Mouse (Mus musculus): Measurements from ENCODE around the gene Fam83d. TPM values are rescaled to one million over a fixed set of nuclear protein-coding genes. Genes with fewer than 3 reads are reported as not detected.

The Fam83d gene
- total and polyA plus RNA-seq, 3 experiments: 12.2 to 19.8 (median 15.5) TPM

- Histone ChIP-seq H3K27ac (ENCODE audit: insufficient read depth, low read depth) (no peak overlapping the region), H3K4me3 (replicated peaks in 1 of 3; ENCODE audit: low read depth in 2 of 3, low read length in 2 of 3, poor library complexity in 1 of 3) (no peak overlapping the region), H3K4me2 (ENCODE audit: insufficient read depth, low read depth, poor library complexity, severe bottlenecking) (no peak overlapping the region), H3K79me2 (replicated peaks; ENCODE audit: control insufficient read depth, extremely low read depth, insufficient read depth, poor library complexity, severe bottlenecking) (no peaks in the 10 kb centered on the region), H3K36me3 (replicated peaks in 1 of 2; ENCODE audit: control insufficient read depth in 1 of 2, insufficient read depth in 1 of 2, low read length in 1 of 2) (peaks cover 87 to 98% of the 10 kb centered on the region in 2 experiments), H3K4me1 (ENCODE audit: control insufficient read depth in 1 of 2, insufficient read depth in 2 of 2) (peaks cover 4 to 30% of the 10 kb centered on the region in 2 experiments), H3K9ac (ENCODE audit: insufficient read depth, low read depth) (no peak overlapping the region), H3K9me3 (replicated peaks; ENCODE audit: low read length) (no peaks in the 10 kb centered on the region), H3K27me3 (replicated peaks) (no peaks in the 10 kb centered on the region)
- TF ChIP-seq ZNF384 (IDR thresholded peaks at IDR 0.05; ENCODE audit: low read depth, low read length) (no peak), MAZ (IDR thresholded peaks at IDR 0.05; ENCODE audit: low read depth, low read length) (no peak), IRF4 (IDR thresholded peaks at IDR 0.05; ENCODE audit: low read depth, low read length) (no peak), EP300 (IDR thresholded peaks at IDR 0.05; ENCODE audit: low read length) (no peak), RCOR1 (conservative IDR thresholded peaks at IDR 0.05; ENCODE audit: low read depth, low read length) (no peak), MAFK (IDR thresholded peaks at IDR 0.05; ENCODE audit: insufficient replicate concordance, low read length) (no peak), CTCF (conservative IDR thresholded peaks at IDR 0.05 in 1 of 2, IDR thresholded peaks at IDR 0.05 in 1 of 2; ENCODE audit: low read depth in 2 of 2, low read length in 2 of 2) (no peak)
- dilution Hi-C loops (cut with MboI; ENCODE audit: extremely low pct_ligation_motif_present, extremely low pct_unique_long_range_greater_than_20kb, low sequenced_read_pairs) (no loop called here), in situ Hi-C loops (cut with MboI; ENCODE audit: low pct_ligation_motif_present, low pct_unique_long_range_greater_than_20kb, low sequenced_read_pairs) (no loop called here)
- DNase-seq (ENCODE audit: extremely low read depth): no peak
Measured at GRCm38 (mm10) chr2:158833645-158834044, 65.8 kb downstream of the Fam83d start.

Other genes starting within 250 kb of the Fam83d start
- gene Slc32a1, start 157.3 kb upstream of the Fam83d start, total RNA-seq (2012; rRNA removed): not detected in 2 replicates
- not detected in 2 replicates for gene Slc32a1, start 157.3 kb upstream of the Fam83d start, total RNA-seq (2014; rRNA removed)
- gene Slc32a1, start 157.3 kb upstream of the Fam83d start, polyA plus RNA-seq (2012; ENCODE audit: insufficient read length, low read depth): not detected in 2 replicates
- gene Actr5, start 143.2 kb upstream of the Fam83d start, total RNA-seq (2012; rRNA removed): 20.3 and 24.0 TPM in 2 replicates
- 13.9 and 14.4 TPM in 2 replicates for gene Actr5, start 143.2 kb upstream of the Fam83d start, total RNA-seq (2014; rRNA removed)
- 14.6 and 19.8 TPM in 2 replicates for gene Actr5, start 143.2 kb upstream of the Fam83d start, polyA plus RNA-seq (2012; ENCODE audit: insufficient read length, low read depth)
- 49.3 and 52.0 TPM in 2 replicates for gene Ppp1r16b, start 102.7 kb upstream of the Fam83d start, total RNA-seq (2012; rRNA removed)
- gene Ppp1r16b, start 102.7 kb upstream of the Fam83d start, total RNA-seq (2014; rRNA removed): 28.9 and 37.7 TPM in 2 replicates
- gene Ppp1r16b, start 102.7 kb upstream of the Fam83d start, polyA plus RNA-seq (2012; ENCODE audit: insufficient read length, low read depth): 49.4 and 55.7 TPM in 2 replicates
- 23.7 and 25.3 TPM in 2 replicates for gene Dhx35, start 26.7 kb downstream of the Fam83d start, total RNA-seq (2012; rRNA removed)
- 19.7 and 20.2 TPM in 2 replicates for gene Dhx35, start 26.7 kb downstream of the Fam83d start, total RNA-seq (2014; rRNA removed)
- gene Dhx35, start 26.7 kb downstream of the Fam83d start, polyA plus RNA-seq (2012; ENCODE audit: insufficient read length, low read depth): 16.7 and 20.2 TPM in 2 replicates

All from CH12.LX (cell line).